Mouse (Mus musculus) CH12.LX (cell line): ENCODE measurements around the gene Pgm5.

ENCODE experiments used
- CHD2 ChIP-seq: IDR thresholded peaks from 2 replicates; pipeline ENCODE4 v1.6.1; 2011; ENCODE audit warnings: low read length, improper control_type of control experiment
- CTCF ChIP-seq, 2 experiments: IDR thresholded peaks in 1 of 2; conservative IDR thresholded peaks in 1 of 2; 2 replicates each; pipeline ENCODE4 v1.5.1; 2011 to 2012; ENCODE audit warnings: low read depth in 2 of 2, low read length in 2 of 2, improper control_type of control experiment in 1 of 2, inconsistent platforms in 1 of 2, mild to moderate bottlenecking in 1 of 2, moderate library complexity in 1 of 2
- ELF1 ChIP-seq: IDR thresholded peaks from 2 replicates; pipeline ENCODE4 v1.6.1; 2014; ENCODE audit warnings: low read depth, mild to moderate bottlenecking, inconsistent platforms, low read length, improper control_type of control experiment
- HCFC1 ChIP-seq: IDR thresholded peaks from 2 replicates; pipeline ENCODE4 v1.6.1; 2012; ENCODE audit warnings: low read depth, mild to moderate bottlenecking, inconsistent platforms, low read length, improper control_type of control experiment
- KAT2A ChIP-seq: IDR thresholded peaks from 2 replicates; pipeline ENCODE4 v1.6.1; 2012; ENCODE audit warnings: low read length, improper control_type of control experiment, inconsistent platforms; ENCODE audit not compliant: insufficient replicate concordance
- MEF2A ChIP-seq: IDR thresholded peaks from 2 replicates; pipeline ENCODE4 v1.6.1; 2014; ENCODE audit warnings: low read depth, mild to moderate bottlenecking, inconsistent platforms, low read length, improper control_type of control experiment, borderline replicate concordance
- MYC ChIP-seq: IDR thresholded peaks from 2 replicates; pipeline ENCODE4 v1.6.1; 2011; ENCODE audit warnings: low read depth, mild to moderate bottlenecking, improper control_type of control experiment, low read length
- NELFE ChIP-seq: IDR thresholded peaks from 2 replicates; pipeline ENCODE4 v1.6.1; 2011; ENCODE audit warnings: low read depth, low read length, improper control_type of control experiment
- PAX5 ChIP-seq: IDR thresholded peaks from 2 replicates; pipeline ENCODE4 v1.6.1; 2012; ENCODE audit warnings: low read length, inconsistent platforms, mixed read lengths
- POLR2A ChIP-seq: IDR thresholded peaks from 2 replicates; pipeline ENCODE4 v1.6.1; 2011; ENCODE audit warnings: low read depth, mild to moderate bottlenecking, improper control_type of control experiment, low read length
- POLR2AphosphoS2 ChIP-seq: IDR thresholded peaks from 2 replicates; pipeline ENCODE4 v1.6.1; 2011; ENCODE audit warnings: low read depth, low read length, improper control_type of control experiment
- RAD21 ChIP-seq: IDR thresholded peaks from 2 replicates; pipeline ENCODE4 v1.6.1; 2011; ENCODE audit warnings: low read depth, mild to moderate bottlenecking, low read length, improper control_type of control experiment, moderate library complexity
- TCF12 ChIP-seq: IDR thresholded peaks from 2 replicates; pipeline ENCODE4 v1.6.1; 2014; ENCODE audit warnings: low read depth, mild to moderate bottlenecking, inconsistent platforms, low read length, improper control_type of control experiment

- TF ChIP-seq ELF1 (no peak), NELFE (no peak), POLR2A (no peak), MYC (no peak), MEF2A (no peak), CHD2 (no peak), KAT2A (no peak), CTCF (conservative IDR thresholded peaks at IDR 0.05 in 1 of 2, IDR thresholded peaks at IDR 0.05 in 1 of 2; ENCODE audit: low read depth in 2 of 2, low read length in 2 of 2) (no peak), HCFC1 (no peak), TCF12 (no peak), POLR2AphosphoS2 (no peak), RAD21 (no peak), PAX5 (no peak)
Observed at GRCm38 (mm10) chr19:24865436-24865835, 3.8 kb upstream of the Pgm5 start.
